28 mouse cellular contexts compared by ENCODE assay signal in genomic region chr13:118642585-118642984, GRCm38 (mm10). TPM values are rescaled to one million over a fixed set of nuclear protein-coding genes. Genes with fewer than 3 reads are reported as not detected.
"Had no signal": no experiment of that assay in that cellular context is flagged by ENCODE, and none has a peak within 500 bp of the region (broad histone marks: within the 10 kb centered on the region; RNA-seq: fewer than 3 reads in every experiment).

No protein-coding gene starts in this region.

- H3K4me3 ChIP-seq: gastrocnemius, adult 2 months; heart, embryonic 13.5 days; heart, embryonic 15.5 days; hindbrain, embryonic 10.5 days; hindbrain, embryonic 12.5 days; intestine, embryonic 15.5 days; layer of hippocampus, adult 2 months; left cerebral cortex, adult 2 months; limb, embryonic 10.5 days; limb, embryonic 12.5 days; liver, embryonic 13.5 days; liver, embryonic 15.5 days had no signal

- DNase-seq: gastrocnemius, adult 2 months; gastrocnemius, postnatal 10 days; gastrocnemius, postnatal 25 days; kidney, adult 18-20 months; kidney, adult 8-10 months; kidney, postnatal 25 days; kidney, postnatal 4 days; liver; liver, embryonic 13.5 days; liver, postnatal 0 days had no signal

- ATAC-seq: forebrain, embryonic 16.5 days; hindbrain, embryonic 16.5 days; inflammation-experienced regulatory T-cells, adult 6 months; intestine, embryonic 15.5 days; intestine, postnatal 0 days; liver, postnatal 0 days had no signal

- H3K27ac ChIP-seq: gastrocnemius, adult 2 months; heart, embryonic 13.5 days; heart, embryonic 15.5 days; hindbrain, embryonic 10.5 days; hindbrain, embryonic 12.5 days; hindbrain, embryonic 14.5 days; intestine, embryonic 15.5 days; kidney, postnatal 0 days; layer of hippocampus, adult 2 months; left cerebral cortex, adult 2 months; limb, embryonic 10.5 days; limb, embryonic 12.5 days; liver, embryonic 13.5 days; liver, embryonic 15.5 days had no signal

- H3K9me3 ChIP-seq: heart, embryonic 13.5 days; heart, embryonic 15.5 days; hindbrain, embryonic 10.5 days; hindbrain, embryonic 12.5 days; intestine, embryonic 15.5 days; limb, embryonic 10.5 days; limb, embryonic 12.5 days; liver, embryonic 13.5 days; liver, embryonic 15.5 days had no signal

- H3K36me3 ChIP-seq: heart, embryonic 13.5 days; heart, embryonic 15.5 days; hindbrain, embryonic 10.5 days; hindbrain, embryonic 12.5 days; intestine, embryonic 15.5 days; limb, embryonic 10.5 days; limb, embryonic 12.5 days; liver, embryonic 13.5 days; liver, embryonic 15.5 days had no signal

- H3K4me1 ChIP-seq: heart, embryonic 13.5 days; heart, embryonic 15.5 days; hindbrain, embryonic 10.5 days; hindbrain, embryonic 12.5 days; intestine, embryonic 15.5 days; limb, embryonic 10.5 days; liver, embryonic 13.5 days; liver, embryonic 15.5 days had no signal

- H3K4me2 ChIP-seq: heart, embryonic 13.5 days; heart, embryonic 15.5 days; hindbrain, embryonic 12.5 days; hindbrain, embryonic 14.5 days; intestine, embryonic 15.5 days; limb, embryonic 12.5 days; liver, embryonic 11.5 days; liver, embryonic 13.5 days; liver, embryonic 15.5 days had no signal

- H3K9ac ChIP-seq: heart, embryonic 13.5 days; heart, embryonic 15.5 days; hindbrain, embryonic 12.5 days; hindbrain, embryonic 14.5 days; intestine, embryonic 15.5 days; limb, embryonic 12.5 days; liver, embryonic 13.5 days; liver, embryonic 15.5 days; liver, postnatal 0 days had no signal

- H3K27me3 ChIP-seq: heart, embryonic 13.5 days; heart, embryonic 15.5 days; hindbrain, embryonic 12.5 days; intestine, embryonic 15.5 days; limb, embryonic 12.5 days; liver, embryonic 13.5 days; liver, embryonic 15.5 days had no signal

RNA-seq across cellular contexts. Expression of gene Fgf10, which starts 27.0 kb away (rescaled TPM):
- total RNA-seq: granulocyte monocyte progenitor cell, adult 5-6 weeks had no signal
- polyA plus RNA-seq: inflammation-experienced regulatory T-cells, adult 6 months had no signal
